Mouse (Mus musculus) C2C12 (cell line): Measurements from ENCODE around the gene Nkx6-2.

Source experiments
- CTCF ChIP-seq: IDR thresholded peaks from one replicate; pipeline ENCODE4 v1.5.1; 2011; ENCODE audit not compliant: control insufficient read depth, insufficient read depth, insufficient read length
- MAX ChIP-seq: IDR thresholded peaks from one replicate; pipeline ENCODE4 v1.6.1; 2011; ENCODE audit warnings: mild to moderate bottlenecking, control low read depth
- MYOG ChIP-seq: IDR thresholded peaks from one replicate; pipeline ENCODE4 v1.6.1; 2011; ENCODE audit not compliant: control insufficient read depth, insufficient read length; ENCODE audit errors: extremely low read depth
- USF1 ChIP-seq: IDR thresholded peaks from one replicate; pipeline ENCODE4 v1.6.1; 2011; ENCODE audit warnings: low read depth, mild to moderate bottlenecking, control low read depth, moderate library complexity

DNA sequence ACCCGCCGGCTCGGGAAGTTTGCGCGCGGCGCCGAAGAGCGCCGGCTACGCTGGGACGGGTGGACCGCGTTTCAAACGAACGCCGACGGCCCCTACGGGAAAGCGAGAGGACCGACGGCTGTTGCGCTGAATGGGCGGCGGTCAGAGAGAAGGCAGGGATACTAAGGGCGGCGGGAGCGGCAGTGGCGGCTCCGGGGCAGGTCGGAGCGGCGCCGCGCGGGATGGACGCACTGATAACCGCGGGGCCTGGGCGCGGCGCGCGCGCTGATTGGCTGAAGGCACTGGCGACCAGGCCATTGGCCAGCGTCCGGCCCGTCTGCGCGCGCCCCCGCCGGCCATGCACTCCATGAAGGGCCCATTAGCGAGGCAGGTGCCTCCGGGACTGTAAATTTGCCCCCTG lies at the start of gene Nkx6-2:
- TF ChIP-seq USF1 (no peak), CTCF (no peak), MAX (no peak), MYOG (no peak)
